Mouse (Mus musculus) gastrocnemius, postnatal 14 days (tissue): ENCODE data around the gene Mpeg1. TPM values are rescaled to one million over a fixed set of nuclear protein-coding genes. Genes with fewer than 3 reads are reported as not detected.

Experiments
- total RNA-seq, 2 experiments: library from RNA; stranded (reverse); gene quantifications; 2 replicates each; pipeline ENCODE4 v1.2.3; 2021

Mpeg1 gene
- total RNA-seq, 2 experiments from 2014 or later: 1.5 to 1.6 TPM

Other genes starting within 250 kb of the Mpeg1 start
- not detected for gene Olfr1432, start 228.2 kb upstream of the Mpeg1 start, total RNA-seq
- not detected for gene Olfr262, start 219.1 kb upstream of the Mpeg1 start, total RNA-seq
- not detected for gene Olfr235, start 199.7 kb upstream of the Mpeg1 start, total RNA-seq
- gene Olfr1434, start 180.9 kb upstream of the Mpeg1 start, total RNA-seq: not detected
- not detected for gene Olfr1436, start 161.6 kb upstream of the Mpeg1 start, total RNA-seq
- not detected for gene Olfr1437, start 135.7 kb upstream of the Mpeg1 start, total RNA-seq
- not detected for gene Olfr1438-ps1, start 124.9 kb upstream of the Mpeg1 start, total RNA-seq
- gene Olfr1440, start 73.5 kb upstream of the Mpeg1 start, total RNA-seq: not detected
- gene Olfr1441, start 43.3 kb upstream of the Mpeg1 start, total RNA-seq: not detected
- not detected for gene Pfpl, start 32.9 kb upstream of the Mpeg1 start, total RNA-seq
- gene Dtx4, start 40.7 kb downstream of the Mpeg1 start, total RNA-seq: 10 to 100 TPM; 10.1 to 14.1 TPM
- 1 to 10 TPM; 3.9 to 5.5 TPM for gene Fam111a, start 85.0 kb downstream of the Mpeg1 start, total RNA-seq
- gene Gm4952, start 139.2 kb downstream of the Mpeg1 start, total RNA-seq: not detected
- under 1 TPM in 1 of 2 experiments, not detected in 1; 0.06 TPM for gene Glyat, start 172.5 kb downstream of the Mpeg1 start, total RNA-seq
- not detected for gene Olfr1442, start 209.7 kb downstream of the Mpeg1 start, total RNA-seq
- gene Olfr1443, start 217.3 kb downstream of the Mpeg1 start, total RNA-seq: not detected
- not detected for gene Keg1, start 235.0 kb downstream of the Mpeg1 start, total RNA-seq